Comparison of ENCODE assay signal across 24 mouse cellular contexts in the genomic region with DNA sequence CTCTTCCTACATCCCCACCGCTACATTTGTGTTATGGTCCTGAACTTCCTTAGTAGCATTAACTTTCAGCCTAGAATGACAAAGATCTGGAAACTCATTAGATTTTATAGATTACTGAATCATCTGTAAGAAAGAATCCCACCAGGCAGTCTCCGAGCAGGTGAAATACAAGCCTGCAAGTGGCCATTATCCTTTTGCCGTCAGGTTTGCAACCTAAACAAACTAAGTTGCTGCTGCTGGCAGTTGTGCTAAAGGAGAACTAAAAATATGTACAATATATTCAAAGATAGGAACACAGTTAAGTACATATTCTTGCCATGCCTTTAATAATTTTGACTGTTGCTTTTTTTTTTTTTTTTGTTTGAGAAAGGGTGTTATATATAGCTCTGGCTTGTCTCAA. TPM values are rescaled to one million over a fixed set of nuclear protein-coding genes. Genes with fewer than 3 reads are reported as not detected.
DNase-seq lines count a peak whose midpoint lies in the region; ATAC-seq and TF ChIP-seq lines count a peak whose summit lies in the region.
"Had no signal": no experiment of that assay in that cellular context is flagged by ENCODE, and none has a peak within 500 bp of the region (broad histone marks: within the 10 kb centered on the region; RNA-seq: fewer than 3 reads in every experiment).

No protein-coding gene starts in this region.

- no peak for TF ChIP-seq EP300 in CH12.LX (IDR thresholded peaks at IDR 0.05; ENCODE audit: low read length)

- H3K9me3 ChIP-seq in midbrain, embryonic 11.5 days (ENCODE audit: control insufficient read depth, low read length), result no peaks in the 10 kb centered on the region
- H3K9me3 ChIP-seq in midbrain, embryonic 15.5 days, result no peaks in the 10 kb centered on the region
- H3K9me3 ChIP-seq in CH12.LX (replicated peaks; ENCODE audit: low read length), result no peaks in the 10 kb centered on the region
- H3K9me3 ChIP-seq in kidney, embryonic 16.5 days (ENCODE audit: low read length), result no peaks in the 10 kb centered on the region
- H3K9me3 ChIP-seq: embryonic facial prominence, embryonic 10.5 days; embryonic facial prominence, embryonic 12.5 days; forebrain, embryonic 13.5 days; forebrain, embryonic 15.5 days had no signal

- no peaks in the 10 kb centered on the region for H3K36me3 ChIP-seq in midbrain, embryonic 11.5 days (ENCODE audit: control insufficient read depth, insufficient read depth, low read length)
- H3K36me3 ChIP-seq in midbrain, embryonic 15.5 days (replicated peaks), result no peaks in the 10 kb centered on the region
- peaks cover 0 to 2% of the 10 kb centered on the region in 2 experiments for H3K36me3 ChIP-seq in CH12.LX (replicated peaks in 1 of 2; ENCODE audit: control insufficient read depth in 1 of 2, insufficient read depth in 1 of 2, low read length in 1 of 2)
- no peaks in the 10 kb centered on the region for H3K36me3 ChIP-seq in kidney, embryonic 16.5 days (ENCODE audit: insufficient read depth, low read length)
- H3K36me3 ChIP-seq: embryonic facial prominence, embryonic 10.5 days; embryonic facial prominence, embryonic 12.5 days; forebrain, embryonic 15.5 days had no signal

- H3K9ac ChIP-seq in midbrain, embryonic 11.5 days (ENCODE audit: low read length), result no peak overlapping the region
- no peak overlapping the region for H3K9ac ChIP-seq in midbrain, embryonic 15.5 days
- no peak overlapping the region for H3K9ac ChIP-seq in CH12.LX (ENCODE audit: insufficient read depth, low read depth)
- no peak overlapping the region for H3K9ac ChIP-seq in kidney, embryonic 16.5 days (replicated peaks; ENCODE audit: low read length)
- H3K9ac ChIP-seq: embryonic facial prominence, embryonic 12.5 days; forebrain, embryonic 13.5 days; forebrain, embryonic 15.5 days; forebrain, postnatal 0 days had no signal

- H3K27ac ChIP-seq in midbrain, embryonic 11.5 days (ENCODE audit: low read depth, low read length), result no peak overlapping the region
- no peak overlapping the region for H3K27ac ChIP-seq in midbrain, embryonic 15.5 days
- H3K27ac ChIP-seq in CH12.LX (ENCODE audit: insufficient read depth, low read depth), result no peak overlapping the region
- H3K27ac ChIP-seq in kidney, embryonic 16.5 days (ENCODE audit: low read length), result no peak overlapping the region
- H3K27ac ChIP-seq: embryonic facial prominence, embryonic 10.5 days; embryonic facial prominence, embryonic 12.5 days; forebrain, embryonic 13.5 days; forebrain, embryonic 15.5 days had no signal

- H3K4me1 ChIP-seq in midbrain, embryonic 11.5 days (ENCODE audit: control insufficient read depth, insufficient read depth, low read length), result no peaks in the 10 kb centered on the region
- no peaks in the 10 kb centered on the region for H3K4me1 ChIP-seq in midbrain, embryonic 15.5 days
- no peaks in the 10 kb centered on the region for H3K4me1 ChIP-seq in CH12.LX (ENCODE audit: control insufficient read depth in 1 of 2, insufficient read depth in 2 of 2)
- no peaks in the 10 kb centered on the region for H3K4me1 ChIP-seq in kidney, embryonic 16.5 days (ENCODE audit: insufficient read depth, low read length)
- H3K4me1 ChIP-seq: embryonic facial prominence, embryonic 10.5 days; embryonic facial prominence, embryonic 12.5 days; forebrain, embryonic 13.5 days; forebrain, embryonic 15.5 days had no signal

- no peaks in the 10 kb centered on the region for H3K79me2 ChIP-seq in CH12.LX (replicated peaks; ENCODE audit: control insufficient read depth, extremely low read depth, insufficient read depth, poor library complexity, severe bottlenecking)

- peak; percentile 73 for DNase-seq in midbrain, embryonic 11.5 days (ENCODE audit: low spot score, missing footprints)
- DNase-seq in CH12.LX (ENCODE audit: extremely low read depth), result no peak
- no peak for DNase-seq in layer of hippocampus, adult 11-12 months (ENCODE audit: low spot score)
- DNase-seq: adrenal gland, adult 8-10 months; adrenal gland, postnatal 14 days; adrenal gland, postnatal 36 days; B cell, adult 2 months; cerebellum, adult 11-12 months; cerebellum, adult 2 months; cerebellum, adult 9-10 months; cerebellum, postnatal 10 days; cerebellum, postnatal 25 days; forebrain, postnatal 0 days had no signal

- no peak for ATAC-seq in midbrain, embryonic 11.5 days (ENCODE audit: low FRiP score)
- no peak for ATAC-seq in midbrain, embryonic 15.5 days (replicated peaks)
- no peak for ATAC-seq in kidney, embryonic 16.5 days (ENCODE audit: low FRiP score, low TSS enrichment)
- ATAC-seq: activated CD4-positive, CD25-positive, alpha-beta regulatory T cell, adult 4 months; CD4-positive, CD25-positive, alpha-beta regulatory T cell, adult 4 months; forebrain, embryonic 13.5 days; forebrain, embryonic 15.5 days; forebrain, postnatal 0 days; Patski had no signal

- no peak for TF ChIP-seq RAD21 in CH12.LX (IDR thresholded peaks at IDR 0.05; ENCODE audit: low read depth, low read length)

- no peak overlapping the region for H3K4me2 ChIP-seq in midbrain, embryonic 11.5 days
- no peak overlapping the region for H3K4me2 ChIP-seq in midbrain, embryonic 15.5 days
- no peak overlapping the region for H3K4me2 ChIP-seq in CH12.LX (ENCODE audit: insufficient read depth, low read depth, poor library complexity, severe bottlenecking)
- no peak overlapping the region for H3K4me2 ChIP-seq in kidney, embryonic 16.5 days (replicated peaks; ENCODE audit: low read depth, low read length)
- H3K4me2 ChIP-seq: embryonic facial prominence, embryonic 12.5 days; forebrain, embryonic 13.5 days; forebrain, embryonic 15.5 days had no signal

- 87% methylated on average over 3 of the region's 3 CpGs for WGBS in midbrain, embryonic 11.5 days
- 79% methylated on average over 3 of the region's 3 CpGs for WGBS in midbrain, embryonic 15.5 days
- WGBS in kidney, embryonic 16.5 days, result 63% methylated on average over 3 of the region's 3 CpGs

- dilution Hi-C loops in CH12.LX (cut with MboI; ENCODE audit: extremely low pct_ligation_motif_present, extremely low pct_unique_long_range_greater_than_20kb, low sequenced_read_pairs), result no loop called here

- H3K4me3 ChIP-seq in midbrain, embryonic 11.5 days (ENCODE audit: low read depth, low read length), result no peak overlapping the region
- H3K4me3 ChIP-seq in midbrain, embryonic 15.5 days, result no peak overlapping the region
- no peak overlapping the region for H3K4me3 ChIP-seq in CH12.LX (replicated peaks in 1 of 3; ENCODE audit: low read depth in 2 of 3, low read length in 2 of 3, poor library complexity in 1 of 3)
- no peak overlapping the region for H3K4me3 ChIP-seq in kidney, embryonic 16.5 days (ENCODE audit: low read length)
- H3K4me3 ChIP-seq: embryonic facial prominence, embryonic 10.5 days; embryonic facial prominence, embryonic 12.5 days; forebrain, embryonic 13.5 days; forebrain, embryonic 15.5 days had no signal

- in situ Hi-C loops in CH12.LX (cut with MboI; ENCODE audit: low pct_ligation_motif_present, low pct_unique_long_range_greater_than_20kb, low sequenced_read_pairs), result no loop called here

- no peaks in the 10 kb centered on the region for H3K27me3 ChIP-seq in midbrain, embryonic 11.5 days (ENCODE audit: control insufficient read depth, insufficient read depth, low read length)
- no peaks in the 10 kb centered on the region for H3K27me3 ChIP-seq in midbrain, embryonic 15.5 days (replicated peaks)
- no peaks in the 10 kb centered on the region for H3K27me3 ChIP-seq in CH12.LX (replicated peaks)
- no peaks in the 10 kb centered on the region for H3K27me3 ChIP-seq in kidney, embryonic 16.5 days (ENCODE audit: insufficient read depth, low read length)
- H3K27me3 ChIP-seq: embryonic facial prominence, embryonic 12.5 days; forebrain, embryonic 13.5 days; forebrain, embryonic 15.5 days; Patski had no signal

- TF ChIP-seq POLR2A in CH12.LX (IDR thresholded peaks at IDR 0.05; ENCODE audit: low read depth, low read length), result no peak

- TF ChIP-seq CTCF in CH12.LX (conservative IDR thresholded peaks at IDR 0.05 in 1 of 2, IDR thresholded peaks at IDR 0.05 in 1 of 2; ENCODE audit: low read depth in 2 of 2, low read length in 2 of 2), result no peak

TF ChIP-seq in CH12.LX, 34 proteins besides CTCF, POLR2A, EP300 and RAD21:
- TF ChIP-seq SIN3A (IDR thresholded peaks at IDR 0.05; ENCODE audit: low read length) (no peak), ZNF384 (IDR thresholded peaks at IDR 0.05; ENCODE audit: low read depth, low read length) (peak; percentile 31; the same call in 1 of the 2 replicates)

RNA-seq across cellular contexts. Expression of a gene that starts 37.8 kb away (rescaled TPM):
- polyA plus RNA-seq in midbrain, embryonic 11.5 days (2014; fragmentation: Nextera tagmentation; extraction: Ambion mirVana), result 0.26 and 0.54 TPM in 2 replicates
- not detected in 2 replicates for polyA plus RNA-seq in midbrain, embryonic 15.5 days (2015; fragmentation: Nextera tagmentation; extraction: Ambion mirVana)
- total RNA-seq in CH12.LX (2012; rRNA removed) (not detected in 2 replicates), CH12.LX (2014; rRNA removed) (not detected in 2 replicates)
- polyA plus RNA-seq in CH12.LX (2012; ENCODE audit: insufficient read length, low read depth), result not detected in 2 replicates
- not detected in 2 replicates for polyA plus RNA-seq in kidney, embryonic 16.5 days (2015; fragmentation: Nextera tagmentation; extraction: Ambion mirVana)
- total RNA-seq: adrenal gland, adult 18-20 months; adrenal gland, adult 8-10 months; adrenal gland, postnatal 14 days; adrenal gland, postnatal 36 days; forebrain, postnatal 0 days had no signal
- polyA plus RNA-seq: activated CD4-positive, CD25-positive, alpha-beta regulatory T cell, adult 4 months; CD4-positive, CD25-positive, alpha-beta regulatory T cell, adult 4 months; cerebellum, adult 2 months; cortical plate, adult 2 months; forebrain, embryonic 13.5 days; forebrain, embryonic 15.5 days; forebrain, postnatal 0 days had no signal
